ENCODE assay signal across 9 mouse cellular contexts in genomic region chr6:39515040-39515738, GRCm38 (mm10). TPM values are rescaled to one million over a fixed set of nuclear protein-coding genes. Genes with fewer than 3 reads are reported as not detected.
DNase-seq lines count a peak whose midpoint lies in the region; ATAC-seq and TF ChIP-seq lines count a peak whose summit lies in the region.
"Had no signal": no experiment of that assay in that cellular context is flagged by ENCODE, and none has a peak within 500 bp of the region (broad histone marks: within the 10 kb centered on the region; RNA-seq: fewer than 3 reads in every experiment).

No protein-coding gene starts in this region.

- no peaks in the 10 kb centered on the region for H3K27me3 ChIP-seq in forebrain, embryonic 14.5 days (replicated peaks; ENCODE audit: control insufficient read depth, insufficient read depth, low read length)
- H3K27me3 ChIP-seq in hindbrain, postnatal 0 days (ENCODE audit: insufficient read depth, low read length) = no peaks in the 10 kb centered on the region
- no peaks in the 10 kb centered on the region for H3K27me3 ChIP-seq in neural tube, embryonic 14.5 days (ENCODE audit: control insufficient read depth, insufficient read depth, low read length)

- no peak overlapping the region for H3K4me2 ChIP-seq in forebrain, embryonic 14.5 days (ENCODE audit: low read length)
- H3K4me2 ChIP-seq in hindbrain, postnatal 0 days (ENCODE audit: low read depth, low read length) = peak overlapping the region; percentile 27
- no peak overlapping the region for H3K4me2 ChIP-seq in neural tube, embryonic 14.5 days (ENCODE audit: low read depth, low read length)

- H3K36me3 ChIP-seq in forebrain, embryonic 14.5 days (ENCODE audit: control insufficient read depth, insufficient read depth, low read length) = peaks cover 16% of the 10 kb centered on the region; the same call in 1 of the 2 replicates
- H3K36me3 ChIP-seq in hindbrain, postnatal 0 days (ENCODE audit: insufficient read depth, low read length) = peaks cover 9% of the 10 kb centered on the region
- no peaks in the 10 kb centered on the region for H3K36me3 ChIP-seq in neural tube, embryonic 14.5 days (ENCODE audit: control insufficient read depth, insufficient read depth, low read length)

- no peak overlapping the region for H3K4me3 ChIP-seq in left cerebral cortex, adult 2 months
- no peak overlapping the region for H3K4me3 ChIP-seq in forebrain, embryonic 14.5 days (ENCODE audit: low read depth, low read length)
- no peak overlapping the region for H3K4me3 ChIP-seq in hindbrain, postnatal 0 days (ENCODE audit: low read length)
- no peak overlapping the region for H3K4me3 ChIP-seq in neural tube, embryonic 14.5 days (ENCODE audit: low read depth, low read length)

- no peaks in the 10 kb centered on the region; the same call in 1 of the 2 replicates for H3K9me3 ChIP-seq in forebrain, embryonic 14.5 days (replicated peaks; ENCODE audit: control insufficient read depth, low read length)
- H3K9me3 ChIP-seq in hindbrain, postnatal 0 days (ENCODE audit: low read length) = peaks cover 7% of the 10 kb centered on the region; the same call in 1 of the 2 replicates
- H3K9me3 ChIP-seq in neural tube, embryonic 14.5 days (ENCODE audit: control insufficient read depth, low read length) = no peaks in the 10 kb centered on the region

- intact Hi-C loops in left cerebral cortex, adult 2 months (cut with DNase I) = loop anchor here (1.0 kb wide), 1 partner anchor 42 kb away; the partner anchor contains the start of gene Dennd2a

- ATAC-seq in forebrain, embryonic 14.5 days = peak; percentile 65
- peak; percentile 74 for ATAC-seq in hindbrain, postnatal 0 days
- peak; percentile 62 for ATAC-seq in neural tube, embryonic 14.5 days (ENCODE audit: low read depth)
- ATAC-seq in CD4-positive, CD25-positive, alpha-beta regulatory T cell, adult 4 months = no peak

- H3K27ac ChIP-seq in left cerebral cortex, adult 2 months = peak overlapping the region; percentile 84
- H3K27ac ChIP-seq in forebrain, embryonic 14.5 days (ENCODE audit: low read depth, low read length) = peak overlapping the region; percentile 71; the same call in 1 of the 2 replicates
- peak overlapping the region; percentile 77 for H3K27ac ChIP-seq in hindbrain, postnatal 0 days
- peak overlapping the region; percentile 76 for H3K27ac ChIP-seq in neural tube, embryonic 14.5 days (ENCODE audit: low read depth, low read length)
- H3K27ac ChIP-seq: liver, embryonic 14.5 days had no signal

- DNase-seq in left cerebral cortex, adult 2 months (ENCODE audit: extremely low spot score in 1 of 2, low spot score in 2 of 2) = no peak
- DNase-seq in left cerebral cortex, adult 8-10 months (ENCODE audit: low spot score in 2 of 2) = no peak
- peak; percentile 62 for DNase-seq in adrenal gland, adult 8-10 months
- DNase-seq in forebrain, embryonic 14.5 days (ENCODE audit: low spot score) = peak; percentile 73
- peak; percentile 70 for DNase-seq in hindbrain, postnatal 0 days (ENCODE audit: low spot score)
- no peak for DNase-seq in spleen, adult 18-20 months

- TF ChIP-seq CTCF in left cerebral cortex, adult 2 months (IDR thresholded peaks at IDR 0.05) = no peak
- TF ChIP-seq CTCF in hindbrain, postnatal 0 days (IDR thresholded peaks at IDR 0.05; ENCODE audit: low read depth) = no peak

- 0 out of 2 replicates have a peak, but pooled peaks cover 5% of the 10 kb centered on the region for H3K4me1 ChIP-seq in forebrain, embryonic 14.5 days (ENCODE audit: control insufficient read depth, insufficient read depth, low read length)
- H3K4me1 ChIP-seq in hindbrain, postnatal 0 days (ENCODE audit: insufficient read depth, low read length) = no peaks in the 10 kb centered on the region
- 0 out of 2 replicates have a peak, but pooled peaks cover 5% of the 10 kb centered on the region for H3K4me1 ChIP-seq in neural tube, embryonic 14.5 days (ENCODE audit: control insufficient read depth, insufficient read depth, low read length)

- 52% methylated on average over 11 of the region's 11 CpGs for WGBS in forebrain, embryonic 14.5 days
- 40% methylated on average over 11 of the region's 11 CpGs for WGBS in hindbrain, postnatal 0 days
- 57% methylated on average over 11 of the region's 11 CpGs for WGBS in neural tube, embryonic 14.5 days

- no peak overlapping the region for H3K9ac ChIP-seq in forebrain, embryonic 14.5 days (ENCODE audit: low read length)
- no peak overlapping the region for H3K9ac ChIP-seq in hindbrain, postnatal 0 days (replicated peaks; ENCODE audit: low read length)
- H3K9ac ChIP-seq in neural tube, embryonic 14.5 days (replicated peaks; ENCODE audit: low read depth, low read length) = no peak overlapping the region
- H3K9ac ChIP-seq: liver, embryonic 14.5 days had no signal

RNA-seq across cellular contexts. Expression of gene Dennd2a, which starts 42.5 kb away (rescaled TPM):
- 10 to 100 TPM; 23.2 to 25.3 TPM for total RNA-seq in left cerebral cortex, adult 2 months (2021)
- 10 to 100 TPM; 22.0 to 27.0 (median 23.4) TPM for total RNA-seq in left cerebral cortex, adult 8-10 months (2022)
- total RNA-seq in adrenal gland, adult 8-10 months (2022) = 10 to 100 TPM in 2 of 4 experiments, 1 to 10 TPM in 2; 7.3 to 14.8 (median 10.4) TPM
- 14.2 and 15.8 TPM in 2 replicates for polyA plus RNA-seq in forebrain, embryonic 14.5 days (2014; fragmentation: Nextera tagmentation; extraction: Ambion mirVana)
- total RNA-seq in hindbrain, postnatal 0 days (2014; rRNA removed) = 19.2 and 30.4 TPM in 2 replicates
- 13.2 and 14.6 TPM in 2 replicates for polyA plus RNA-seq in hindbrain, postnatal 0 days (2015; fragmentation: Nextera tagmentation; extraction: Ambion mirVana)
- 20.1 and 24.5 TPM in 2 replicates for polyA plus RNA-seq in neural tube, embryonic 14.5 days (2014; fragmentation: Nextera tagmentation; extraction: Ambion mirVana)
- polyA plus RNA-seq in CD4-positive, CD25-positive, alpha-beta regulatory T cell, adult 4 months (2017; shearing (Covaris generic)) = under 1 TPM in 1 of 2 experiments, not detected in 1; 0.65 TPM

RNA-seq across cellular contexts. Expression of gene Adck2, which starts 58.5 kb away (rescaled TPM):
- 10 to 100 TPM; 26.6 to 29.1 TPM for total RNA-seq in left cerebral cortex, adult 2 months (2021)
- 10 to 100 TPM; 24.4 to 35.5 (median 31.8) TPM for total RNA-seq in left cerebral cortex, adult 8-10 months (2022)
- 10 to 100 TPM; 22.2 to 38.8 (median 34.5) TPM for total RNA-seq in adrenal gland, adult 8-10 months (2022)
- polyA plus RNA-seq in forebrain, embryonic 14.5 days (2014; fragmentation: Nextera tagmentation; extraction: Ambion mirVana) = 30.4 and 31.5 TPM in 2 replicates
- total RNA-seq in hindbrain, postnatal 0 days (2014; rRNA removed) = 14.8 and 18.8 TPM in 2 replicates
- 35.6 and 36.9 TPM in 2 replicates for polyA plus RNA-seq in hindbrain, postnatal 0 days (2015; fragmentation: Nextera tagmentation; extraction: Ambion mirVana)
- polyA plus RNA-seq in neural tube, embryonic 14.5 days (2014; fragmentation: Nextera tagmentation; extraction: Ambion mirVana) = 30.3 and 45.1 TPM in 2 replicates
- polyA plus RNA-seq in CD4-positive, CD25-positive, alpha-beta regulatory T cell, adult 4 months (2017; shearing (Covaris generic)) = 10 to 100 TPM; 27.8 to 29.7 TPM

Comparison
In these comparisons a context has a peak if more than half of its experiments do, and no peak if none do; other contexts are left out.
1. DNase-seq: peak in adrenal gland, adult 8-10 months (single experiment), forebrain, embryonic 14.5 days (single experiment) and hindbrain, postnatal 0 days (single experiment); none in left cerebral cortex, adult 2 months (0 of 2), left cerebral cortex, adult 8-10 months (0 of 2) and spleen, adult 18-20 months (0 of 2).
2. Peak in every context shown above with its lines, with median percentiles within 50 percentile points of each other: H3K27ac ChIP-seq.